Mouse (Mus musculus) v-Abl transformed pro-B cells (cell line): ENCODE measurements around the gene Abat.

ENCODE experiments used
- in situ Hi-C, 2 experiments: fragments of 400-800 bp; cut with MboI; formaldehyde crosslinking; loops; one replicate each; pipeline ENCODE4 v1.15.1; 2025; ENCODE audit not compliant: unreplicated experiment in 2 of 2

The Abat gene

DNA sequence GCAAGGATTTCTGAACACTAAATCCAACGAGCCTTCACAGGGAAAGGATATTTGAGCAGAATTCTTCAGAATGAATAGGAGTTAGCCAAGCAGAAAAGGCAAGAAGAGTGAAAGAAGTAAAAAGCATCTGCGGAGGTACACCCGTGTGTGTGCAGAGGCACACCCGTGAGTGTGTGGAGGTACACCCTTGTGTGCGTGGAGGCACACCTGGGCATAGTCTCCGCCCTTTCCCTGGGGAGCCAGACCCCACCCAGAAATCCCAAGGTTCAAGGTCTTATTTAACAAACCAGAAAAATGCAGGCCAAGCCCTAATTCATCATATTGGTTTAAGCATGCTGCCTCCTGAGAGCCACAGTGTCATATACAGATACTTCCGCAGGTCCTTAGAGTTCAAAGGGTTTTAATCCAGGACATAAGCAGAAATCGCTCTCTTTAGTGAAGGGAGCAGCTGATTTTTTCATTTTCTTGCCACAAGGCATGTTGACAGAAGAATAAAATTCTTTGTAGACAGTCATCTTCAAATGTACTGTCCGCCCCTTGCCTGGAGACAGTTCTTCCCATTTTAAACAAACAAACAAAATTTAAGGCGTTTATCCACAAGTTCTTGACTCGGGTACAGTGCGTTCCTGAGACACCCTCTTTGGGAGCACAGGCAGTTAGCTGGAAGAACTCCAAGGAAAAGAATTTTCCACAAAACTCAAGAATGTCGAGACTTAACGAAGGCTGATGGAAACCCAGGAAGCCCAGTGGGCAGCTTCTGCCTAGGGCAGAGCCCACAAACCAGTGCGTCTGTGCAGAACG lies 107.3 kb downstream of the Abat start:
- in situ Hi-C loops, result no loop called here

DNA sequence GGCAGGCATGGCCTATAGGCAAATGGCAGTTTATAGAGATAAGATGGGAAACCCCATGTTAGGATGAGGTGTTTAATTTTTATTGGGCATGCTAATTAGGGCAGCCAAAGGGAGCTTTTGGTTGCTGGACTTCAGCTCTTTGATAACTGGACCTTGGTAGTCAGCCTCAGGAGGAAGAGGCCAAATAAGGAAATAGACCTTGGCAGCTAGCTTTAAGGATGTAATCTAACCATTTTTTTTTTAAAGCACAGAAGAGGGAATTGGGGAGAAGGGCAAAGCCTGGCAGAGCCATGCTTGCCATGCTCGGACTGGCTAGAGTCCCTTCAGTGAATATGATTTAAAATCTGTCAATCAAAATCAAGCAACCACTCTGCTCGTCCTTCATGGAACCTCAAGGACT lies 117.2 kb downstream of the Abat start:
- in situ Hi-C loops, result no loop called here

- in situ Hi-C loops, result no loop called here
Measured at GRCm38 (mm10) chr16:8631428-8631827, 118.2 kb downstream of the Abat start.

- in situ Hi-C loops, result loop anchor here in 1 of 2 experiments (5.0 kb wide), 1 partner anchor 35 kb away; the partner anchor contains the start of gene Carhsp1
Measured at GRCm38 (mm10) chr16:8636867-8637216, 123.6 kb downstream of the Abat start.

- in situ Hi-C loops, result loop anchor here in 1 of 2 experiments (5.0 kb wide), 1 partner anchor 35 kb away; the partner anchor contains the start of gene Carhsp1
Measured at GRCm38 (mm10) chr16:8637217-8638051, 124.2 kb downstream of the Abat start, which contains the start of the genes Pmm2 and Tmem186. Gene Pmm2, plus strand, starts transcription at chr16:8637674. Gene Tmem186, minus strand, starts transcription at chr16:8637712.

- in situ Hi-C loops, result loop anchor here in 1 of 2 experiments (5.0 kb wide), 1 partner anchor 34 kb away; the partner anchor contains the start of gene Carhsp1
Measured at GRCm38 (mm10) chr16:8638131-8638530, 124.9 kb downstream of the Abat start.

DNA sequence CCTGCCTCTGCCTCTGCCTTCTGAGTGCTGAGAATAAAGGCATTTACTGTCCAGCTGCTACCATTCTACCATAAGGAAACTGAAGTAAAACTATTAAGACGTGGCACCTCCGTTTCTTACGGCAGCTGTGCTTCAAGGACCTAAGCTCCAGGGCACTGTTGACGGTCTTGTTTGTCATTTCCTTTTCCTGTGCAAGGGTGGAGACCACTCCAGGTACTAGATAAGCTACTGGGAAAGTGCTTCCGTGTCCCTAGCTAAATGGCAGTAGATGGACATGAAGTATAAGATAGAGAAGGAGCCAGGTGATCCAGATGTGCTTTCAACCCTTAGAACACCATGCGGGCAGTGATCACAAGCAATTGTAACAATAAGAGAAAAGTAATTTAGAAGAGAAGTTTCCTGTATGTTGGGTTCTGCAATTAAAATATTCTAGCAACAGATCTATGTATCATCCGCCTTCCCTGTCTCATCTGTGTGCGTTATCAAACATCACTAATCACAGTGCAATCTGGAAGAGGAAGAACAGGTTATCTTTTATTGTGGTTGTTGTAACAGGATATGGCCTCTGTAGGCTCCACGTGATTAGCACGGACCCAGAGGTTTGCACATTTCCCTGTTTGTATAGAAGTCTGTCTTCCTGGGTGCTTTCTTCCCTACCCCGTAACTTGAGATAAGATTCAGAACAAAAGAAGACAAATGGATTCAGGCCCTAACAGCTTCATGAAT lies 126.4 kb downstream of the Abat start:
- in situ Hi-C loops, result loop anchor here in 1 of 2 experiments (5.0 kb wide), 1 partner anchor 33 kb away; the partner anchor contains the start of gene Carhsp1

DNA sequence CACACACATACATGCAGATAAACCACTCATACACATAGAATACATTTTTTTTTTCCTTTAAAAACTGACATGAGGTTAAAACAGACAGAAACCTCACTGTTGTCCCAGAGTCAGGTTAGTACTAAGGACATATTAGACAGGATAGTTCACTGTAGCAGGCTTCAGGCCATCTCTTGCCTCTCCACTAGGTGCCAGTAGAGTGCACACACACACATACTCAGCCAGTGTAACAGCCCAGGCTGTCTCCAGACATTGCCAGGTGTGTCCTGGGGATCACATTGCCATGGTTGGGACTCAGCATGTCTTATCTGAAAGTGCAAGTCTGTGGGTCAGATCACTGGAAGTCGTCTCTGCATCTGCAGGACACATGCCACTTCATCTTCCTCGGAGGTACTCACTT lies 130.6 kb downstream of the Abat start:
- in situ Hi-C loops, result no loop called here

DNA sequence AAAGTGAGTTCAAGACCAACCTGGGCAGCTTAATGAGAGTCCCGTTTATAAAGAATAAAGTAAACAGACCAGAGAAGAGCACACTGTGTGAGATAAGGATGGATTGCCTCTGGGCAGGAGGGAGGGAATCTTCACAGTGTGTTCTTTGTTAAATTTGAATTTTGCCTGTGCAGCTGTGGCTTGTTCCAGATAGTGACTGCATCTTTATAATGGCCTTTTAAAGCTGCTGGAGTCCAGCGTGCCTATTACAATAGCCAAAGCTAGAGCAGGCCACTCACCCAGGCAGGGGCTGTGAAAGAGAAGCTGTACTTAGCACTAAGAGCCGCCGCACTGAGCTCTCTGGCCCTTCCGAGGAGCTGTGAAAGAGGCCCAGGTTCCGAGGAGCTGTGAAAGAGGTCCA lies 132.3 kb downstream of the Abat start:
- in situ Hi-C loops, result no loop called here

- in situ Hi-C loops, result no loop called here
Measured at GRCm38 (mm10) chr16:8650007-8650406, 136.8 kb downstream of the Abat start.

GRCm38 (mm10) chr16:8655108-8655507 lies 141.9 kb downstream of the Abat start:
- in situ Hi-C loops, result no loop called here

DNA sequence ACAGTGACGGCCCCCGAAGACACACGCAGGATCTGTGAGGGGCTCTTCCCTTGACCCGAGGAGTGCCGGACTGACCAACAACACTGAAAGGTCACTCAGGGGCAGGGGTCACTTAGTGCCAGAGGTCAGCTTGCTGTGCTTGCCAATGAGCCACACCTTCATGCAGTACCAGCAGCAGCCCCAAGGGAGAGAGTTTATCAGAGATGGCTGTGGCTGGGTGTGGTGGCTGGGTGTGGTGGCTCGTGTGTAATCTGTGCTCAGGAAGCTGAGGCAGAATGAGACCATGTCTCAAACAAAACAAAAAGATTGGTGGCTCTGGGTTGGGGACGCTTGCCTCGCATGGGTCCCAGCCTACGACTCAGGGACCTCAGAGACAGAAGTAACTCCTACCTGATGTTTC lies 142.4 kb downstream of the Abat start:
- in situ Hi-C loops, result no loop called here

DNA sequence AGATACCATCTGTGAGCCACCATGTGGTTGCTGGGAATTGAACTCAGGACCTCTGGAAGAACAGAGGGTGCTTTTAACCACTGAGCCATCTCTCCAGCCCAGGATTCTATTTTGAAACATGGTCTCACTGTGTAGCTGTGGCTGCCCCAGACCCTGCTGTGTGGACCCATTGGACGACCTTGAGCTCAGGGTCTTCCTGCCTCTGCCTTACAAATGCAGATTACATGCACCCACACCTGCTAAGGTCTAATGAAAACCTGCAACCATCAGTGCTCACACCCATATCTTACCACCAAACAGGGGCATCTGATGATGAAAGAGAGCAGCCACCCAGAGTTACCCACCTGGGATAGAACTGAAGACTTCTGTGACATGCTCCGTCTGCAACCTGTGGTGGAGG lies 143.0 kb downstream of the Abat start:
- in situ Hi-C loops, result no loop called here

DNA sequence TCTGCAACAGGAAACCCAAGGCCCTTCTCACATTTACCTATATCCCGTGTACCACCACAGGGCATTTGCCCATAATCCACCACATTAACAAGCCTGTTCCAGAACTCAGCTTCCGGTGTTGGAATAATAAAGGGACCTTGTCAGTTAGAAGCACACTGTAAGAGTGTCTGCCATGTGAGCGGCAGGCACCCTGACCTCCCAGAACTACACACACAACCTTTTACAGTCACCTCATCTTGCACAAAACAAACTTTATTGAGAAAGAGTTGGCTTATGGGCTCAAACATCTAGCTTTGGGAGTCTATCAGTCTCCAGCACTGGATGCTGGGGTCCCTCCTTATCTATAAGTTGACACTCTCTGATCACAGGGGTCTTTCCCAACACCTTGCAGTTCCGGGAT lies 145.1 kb downstream of the Abat start:
- in situ Hi-C loops, result no loop called here

- in situ Hi-C loops, result no loop called here
Measured at GRCm38 (mm10) chr16:8658764-8659163, 145.5 kb downstream of the Abat start.

DNA sequence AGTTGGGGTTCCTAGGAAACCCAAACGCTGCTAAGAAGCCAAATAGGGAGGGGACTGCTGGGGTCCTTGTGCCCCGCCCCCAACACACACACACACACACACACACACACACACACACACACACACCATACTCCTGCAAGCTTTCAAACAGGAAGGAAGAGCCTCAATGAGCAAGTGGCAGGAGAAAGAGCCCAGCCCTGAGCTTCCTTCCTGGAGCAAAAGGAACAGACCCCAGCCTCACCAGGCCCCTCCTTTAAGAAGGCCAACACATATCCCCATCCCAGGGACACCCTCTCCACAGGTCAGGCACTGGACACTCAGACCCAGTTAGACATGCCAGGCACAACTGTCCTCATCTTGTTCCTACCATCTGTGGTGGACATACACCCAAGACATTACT lies 149.8 kb downstream of the Abat start:
- in situ Hi-C loops, result no loop called here

- in situ Hi-C loops, result no loop called here
Measured at GRCm38 (mm10) chr16:8663606-8664539, 150.6 kb downstream of the Abat start.

DNA sequence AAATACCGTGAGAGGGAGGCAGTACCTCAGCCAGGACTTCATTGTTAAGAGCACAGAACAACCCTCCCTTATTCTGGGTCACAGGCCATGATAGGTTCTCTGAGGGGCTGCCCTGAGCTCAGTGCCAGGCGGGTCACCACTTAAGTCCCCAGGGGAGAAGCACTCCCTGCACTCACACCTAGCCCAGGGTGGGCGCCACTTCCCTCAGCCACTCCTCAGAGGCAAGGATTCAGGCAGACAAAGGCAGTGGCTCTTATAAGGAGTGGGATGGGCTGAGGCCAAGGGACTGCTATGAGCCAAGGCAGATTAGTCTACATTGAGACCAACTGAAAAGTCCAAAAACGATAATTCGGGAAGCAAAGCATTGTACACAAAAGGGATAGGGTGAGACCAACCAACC lies 152.1 kb downstream of the Abat start:
- in situ Hi-C loops, result no loop called here

GRCm38 (mm10) chr16:8666452-8666851 lies 153.2 kb downstream of the Abat start:
- in situ Hi-C loops, result no loop called here

GRCm38 (mm10) chr16:8667261-8667660 lies 154.0 kb downstream of the Abat start:
- in situ Hi-C loops, result no loop called here
